Mouse (Mus musculus) heart, embryonic 14.5 days (tissue): ENCODE measurements around the gene Clec10a. TPM values are rescaled to one million over a fixed set of nuclear protein-coding genes. Genes with fewer than 3 reads are reported as not detected.

ENCODE experiments used
- ATAC-seq: fragments of 200-750 bp; cut with Nextera tagmentation; 2 replicates; pipeline ENCODE4 v1.8.0; 2017; ENCODE audit warnings: low read depth, moderate TSS enrichment; ENCODE audit not compliant: insufficient number of reproducible peaks, insufficient read depth, low FRiP score
- H3K27ac ChIP-seq, 2 experiments: fragments of 200-500 bp in 1 of 2; fragments of 300-500 bp in 1 of 2; sonication (generic) in 1 of 2; replicated peaks in 1 of 2; 2 replicates each; pipeline ENCODE4 v1.5.1; 2012 to 2014; ENCODE audit warnings: low read depth in 2 of 2, low read length in 2 of 2, control low read depth in 1 of 2, mild to moderate bottlenecking in 1 of 2, mixed read lengths in 1 of 2; ENCODE audit not compliant: control insufficient read depth in 1 of 2, insufficient read depth in 1 of 2
- H3K27me3 ChIP-seq: fragments of 300-500 bp; sonication (generic); 2 replicates; pipeline ENCODE4 v1.6.1; 2014; ENCODE audit warnings: mild to moderate bottlenecking, low read length, control low read depth; ENCODE audit not compliant: control insufficient read depth, insufficient read depth
- H3K36me3 ChIP-seq: fragments of 300-500 bp; sonication (generic); 2 replicates; pipeline ENCODE4 v1.6.1; 2014; ENCODE audit warnings: mild to moderate bottlenecking, control low read depth, low read length, mixed read lengths; ENCODE audit not compliant: control insufficient read depth, insufficient read depth
- H3K4me1 ChIP-seq, 2 experiments: fragments of 200-500 bp in 1 of 2; fragments of 300-500 bp in 1 of 2; sonication (generic) in 1 of 2; 2 replicates each; pipeline ENCODE4 v1.6.1; 2012 to 2014; ENCODE audit warnings: low read length in 2 of 2, control low read depth in 1 of 2, mixed read lengths in 1 of 2; ENCODE audit not compliant: control insufficient read depth in 2 of 2, insufficient read depth in 2 of 2
- H3K4me2 ChIP-seq: fragments of 300-500 bp; sonication (generic); 2 replicates; pipeline ENCODE4 v1.6.1; 2014; ENCODE audit warnings: mild to moderate bottlenecking, low read length
- H3K4me3 ChIP-seq, 2 experiments: fragments of 200-500 bp in 1 of 2; fragments of 300-500 bp in 1 of 2; sonication (generic) in 1 of 2; 2 replicates each; pipeline ENCODE4 v1.5.1; 2012 to 2014; ENCODE audit warnings: low read length in 2 of 2, mild to moderate bottlenecking in 2 of 2, control low read depth in 1 of 2, low read depth in 1 of 2, moderate library complexity in 1 of 2; ENCODE audit not compliant: control insufficient read depth in 1 of 2, insufficient read depth in 1 of 2
- H3K9ac ChIP-seq: fragments of 300-500 bp; sonication (generic); 2 replicates; pipeline ENCODE4 v1.6.1; 2014; ENCODE audit warnings: mild to moderate bottlenecking, low read length
- H3K9me3 ChIP-seq: fragments of 300-500 bp; sonication (generic); 2 replicates; pipeline ENCODE4 v1.6.1; 2016; ENCODE audit warnings: low read length, control low read depth; ENCODE audit not compliant: control insufficient read depth
- WGBS: fragments of 180-500 bp; shearing (Covaris S2); extraction: QIAGEN DNeasy Blood & Tissue Kit; methylation state at CpG from one replicate; pipeline ENCODE4 v1.1.7; 2014; 5-methylcytosine and 5-hydroxymethylcytosine counted together
- polyA plus RNA-seq: library from polyadenylated mRNA; unstranded; fragments of >200 nt; fragmentation: Nextera tagmentation; extraction: Ambion mirVana; gene quantifications from 2 replicates; pipeline ENCODE4 v1.2.1, GENCODE M21; 2014

The Clec10a gene
- polyA plus RNA-seq, 1 experiment from 2014 or later, result 0.36 TPM

- Histone ChIP-seq H3K27me3 (no peaks in the 10 kb centered on the region), H3K36me3 (no peaks in the 10 kb centered on the region), H3K27ac (no peak overlapping the region), H3K9ac (no peak overlapping the region), H3K4me1 (no peaks in the 10 kb centered on the region), H3K4me3 (no peak overlapping the region), H3K9me3 (no peaks in the 10 kb centered on the region), H3K4me2 (no peak overlapping the region)
- ATAC-seq, result no peak
- WGBS, result 42% methylated on average over 3 of the region's 3 CpGs
Observed at GRCm38 (mm10) chr11:70171847-70172246, 15.8 kb downstream of the Clec10a start.

- Histone ChIP-seq H3K27ac (no peak overlapping the region), H3K4me1 (no peaks in the 10 kb centered on the region), H3K9me3 (no peaks in the 10 kb centered on the region), H3K4me3 (no peak overlapping the region), H3K4me2 (no peak overlapping the region), H3K9ac (no peak overlapping the region), H3K36me3 (no peaks in the 10 kb centered on the region), H3K27me3 (no peaks in the 10 kb centered on the region)
- no peak for ATAC-seq
- 50% methylated on average over 5 of the region's 5 CpGs for WGBS
Observed at GRCm38 (mm10) chr11:70172298-70172697, 16.3 kb downstream of the Clec10a start.

- H3K27ac ChIP-seq, result no peak overlapping the region
- no peak overlapping the region for H3K9ac ChIP-seq
- 82% methylated on average over 4 of the region's 4 CpGs for WGBS
- H3K9me3 ChIP-seq, result no peaks in the 10 kb centered on the region
- no peaks in the 10 kb centered on the region for H3K4me1 ChIP-seq
- H3K4me2 ChIP-seq, result no peak overlapping the region
- H3K27me3 ChIP-seq, result no peaks in the 10 kb centered on the region
- ATAC-seq, result no peak
- H3K4me3 ChIP-seq, result no peak overlapping the region
- H3K36me3 ChIP-seq, result no peaks in the 10 kb centered on the region
Observed at GRCm38 (mm10) chr11:70174491-70174890, 18.5 kb downstream of the Clec10a start.

GRCm38 (mm10) chr11:70177647-70178046 lies 21.6 kb downstream of the Clec10a start:
- H3K9ac ChIP-seq, result no peak overlapping the region
- H3K4me2 ChIP-seq, result no peak overlapping the region
- H3K9me3 ChIP-seq, result no peaks in the 10 kb centered on the region
- no peaks in the 10 kb centered on the region for H3K36me3 ChIP-seq
- WGBS, result 68% methylated on average over 8 of the region's 8 CpGs
- no peaks in the 10 kb centered on the region for H3K27me3 ChIP-seq
- H3K27ac ChIP-seq, result no peak overlapping the region
- no peak overlapping the region for H3K4me3 ChIP-seq
- no peak for ATAC-seq
- H3K4me1 ChIP-seq, result no peaks in the 10 kb centered on the region

GRCm38 (mm10) chr11:70178311-70178710 lies 22.3 kb downstream of the Clec10a start:
- Histone ChIP-seq H3K9ac (no peak overlapping the region), H3K4me2 (no peak overlapping the region), H3K4me1 (no peaks in the 10 kb centered on the region), H3K27ac (no peak overlapping the region), H3K27me3 (no peaks in the 10 kb centered on the region), H3K36me3 (no peaks in the 10 kb centered on the region), H3K4me3 (no peak overlapping the region), H3K9me3 (no peaks in the 10 kb centered on the region)
- WGBS, result 82% methylated on average over 11 of the region's 11 CpGs
- ATAC-seq, result no peak

- ATAC-seq, result no peak
- Histone ChIP-seq H3K9ac (no peak overlapping the region), H3K27me3 (no peaks in the 10 kb centered on the region), H3K27ac (no peak overlapping the region), H3K9me3 (no peaks in the 10 kb centered on the region), H3K4me3 (no peak overlapping the region), H3K36me3 (no peaks in the 10 kb centered on the region), H3K4me1 (no peaks in the 10 kb centered on the region), H3K4me2 (no peak overlapping the region)
- 68% methylated on average over 11 of the region's 11 CpGs for WGBS
Observed at GRCm38 (mm10) chr11:70178756-70179155, 22.8 kb downstream of the Clec10a start.

GRCm38 (mm10) chr11:70179401-70179800 lies 23.4 kb downstream of the Clec10a start:
- Histone ChIP-seq H3K4me2 (no peak overlapping the region), H3K4me1 (no peaks in the 10 kb centered on the region), H3K27ac (no peak overlapping the region), H3K36me3 (no peaks in the 10 kb centered on the region), H3K4me3 (no peak overlapping the region), H3K27me3 (no peaks in the 10 kb centered on the region), H3K9me3 (no peaks in the 10 kb centered on the region), H3K9ac (no peak overlapping the region)
- no peak for ATAC-seq
- WGBS, result 36% methylated on average over 14 of the region's 14 CpGs

- no peak for ATAC-seq
- Histone ChIP-seq H3K4me1 (no peaks in the 10 kb centered on the region), H3K9ac (no peak overlapping the region), H3K4me2 (no peak overlapping the region), H3K36me3 (no peaks in the 10 kb centered on the region), H3K27me3 (no peaks in the 10 kb centered on the region), H3K4me3 (no peak overlapping the region), H3K9me3 (no peaks in the 10 kb centered on the region), H3K27ac (no peak overlapping the region)
- WGBS, result 85% methylated on average over 4 of the region's 4 CpGs
Observed at GRCm38 (mm10) chr11:70180496-70180895, 24.5 kb downstream of the Clec10a start.
